Mouse (Mus musculus) lung, adult 18-20 months (tissue): ENCODE results near the gene Erf.
A peak's percentile ranks its signal among the peaks of the same experiment; 100 is the strongest.

Experiments used
- DNase-seq, 2 experiments: peaks; one replicate each; pipeline ENCODE4 v3.0.0; 2022; ENCODE audit warnings: mixed read lengths in 2 of 2

Gene Erf

DNA sequence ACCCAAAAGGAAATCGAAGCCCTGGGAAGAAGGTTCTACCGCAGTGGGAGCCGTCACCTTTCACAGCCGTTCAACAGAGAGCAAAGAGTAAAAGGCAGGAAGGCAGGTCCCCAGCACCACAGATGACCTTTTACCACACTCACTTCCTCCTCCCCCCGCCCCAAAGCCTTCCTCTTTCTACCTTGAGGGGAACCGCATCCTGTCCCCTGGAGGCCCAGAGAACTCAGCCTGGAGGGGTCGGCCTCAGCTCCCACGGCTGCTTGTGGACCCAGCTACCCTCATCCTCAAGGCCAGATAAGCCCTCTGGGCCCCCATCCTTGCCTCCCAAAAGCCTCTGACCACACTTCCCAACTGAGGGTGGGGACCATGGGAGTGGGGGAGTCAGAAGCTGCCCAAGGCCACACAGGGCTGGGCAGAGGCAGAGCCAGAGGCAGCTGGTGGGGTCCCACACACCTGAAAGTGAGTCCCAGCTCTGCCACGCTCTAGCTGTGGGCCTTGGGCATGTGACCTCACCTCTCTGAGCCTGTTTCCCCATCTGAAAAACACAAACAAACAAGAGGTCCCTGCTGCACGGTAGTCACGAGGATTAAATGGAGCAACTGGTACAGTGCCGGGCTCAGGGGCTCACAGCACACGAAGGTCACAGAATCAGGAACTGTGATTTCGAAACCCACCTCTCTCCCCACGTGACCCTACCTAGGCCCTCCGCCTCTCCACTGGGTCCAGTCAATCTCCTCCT, 45.0 kb downstream of the Erf start:
- peak; percentile 38 to 39 for DNase-seq

DNA sequence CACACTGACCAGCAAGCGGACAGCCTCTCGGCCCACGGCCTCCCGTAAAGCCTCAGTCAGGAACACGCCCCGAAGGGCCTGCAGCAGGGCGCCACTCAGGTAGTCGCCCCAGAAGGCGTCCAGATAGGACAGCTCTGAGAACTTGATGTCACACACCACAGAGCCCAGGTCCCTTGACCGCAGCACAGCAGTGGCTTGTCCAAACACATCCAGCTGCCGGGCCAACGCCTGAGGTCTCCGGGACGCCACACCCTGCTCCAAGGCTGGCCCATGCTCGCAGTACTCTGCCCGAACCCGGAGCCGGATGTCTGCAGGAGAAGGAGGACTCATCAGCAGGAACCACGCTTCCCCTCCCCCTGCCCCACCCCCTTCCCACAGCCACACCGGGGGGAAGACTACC, 46.9 kb downstream of the Erf start:
- no peak for DNase-seq

DNA sequence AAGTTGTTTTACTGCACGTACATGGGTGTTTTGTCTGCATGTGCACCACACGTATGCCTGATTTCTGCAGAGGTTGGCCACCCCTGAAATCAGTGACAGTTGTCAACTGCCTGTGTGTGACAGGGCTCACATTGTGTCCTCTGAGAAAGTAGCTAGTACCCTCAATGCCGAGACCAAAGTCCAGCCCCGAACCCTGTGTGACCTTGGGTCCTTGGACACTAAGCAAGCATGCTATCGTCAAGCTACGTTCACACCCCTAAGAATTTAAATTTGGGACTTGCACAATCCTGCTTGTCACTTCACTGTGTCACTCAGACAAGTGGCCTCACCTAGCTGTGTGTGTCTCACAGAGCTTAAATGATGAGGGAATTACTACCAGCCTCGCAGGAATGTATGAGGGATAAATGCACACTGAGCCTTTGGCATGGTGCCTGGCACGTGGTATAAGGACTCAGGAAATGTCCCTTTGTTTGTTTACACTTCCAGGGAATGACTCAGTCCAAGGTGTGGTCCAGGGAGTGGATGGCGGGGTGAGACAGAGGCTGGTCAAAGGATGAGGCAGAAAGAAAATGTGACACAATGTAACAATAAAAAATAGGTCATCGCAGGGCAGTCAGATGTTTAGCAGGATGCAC, 53.1 kb downstream of the Erf start:
- peak; percentile 66 to 82 for DNase-seq

GRCm38 (mm10) chr7:25196107-25196506, 54.5 kb downstream of the Erf start:
- no peak for DNase-seq

- no peak for DNase-seq
These were observed 55.4 kb downstream of the Erf start for GRCm38 (mm10) chr7:25195148-25195547.
